Mouse (Mus musculus) spleen, adult 2 months (tissue): Measurements from ENCODE around the gene Gm20695.

Experiments
- CTCF ChIP-seq: fragments of 200-500 bp; IDR thresholded peaks from 2 replicates; pipeline ENCODE4 v1.5.1; 2011; ENCODE audit warnings: mild to moderate bottlenecking, inconsistent platforms; ENCODE audit not compliant: insufficient read depth, insufficient read length, insufficient replicate concordance; ENCODE audit errors: extremely low read depth
- POLR2A ChIP-seq: fragments of 200-500 bp; IDR thresholded peaks from 2 replicates; pipeline ENCODE4 v1.6.1; 2011; ENCODE audit warnings: low read depth, low read length, inconsistent platforms

GRCm38 (mm10) chr16:3965534-3965933 is 81.1 kb downstream of the Gm20695 start:
- TF ChIP-seq POLR2A (no peak), CTCF (no peak)
